Mouse (Mus musculus) embryonic facial prominence, embryonic 14.5 days (tissue): ENCODE measurements around the gene C5ar2. TPM values are rescaled to one million over a fixed set of nuclear protein-coding genes. Genes with fewer than 3 reads are reported as not detected.

ENCODE experiments used
- ATAC-seq: fragments of 200-750 bp; cut with Nextera tagmentation; 2 replicates; pipeline ENCODE4 v1.8.0; 2017; ENCODE audit warnings: low read depth, moderate number of reproducible peaks, moderate TSS enrichment
- DNase-seq: peaks from one replicate; pipeline ENCODE4 v3.0.0-alpha.2; 2015; ENCODE audit warnings: low spot score
- H3K27ac ChIP-seq: fragments of 300-500 bp; sonication (generic); replicated peaks from 2 replicates; pipeline ENCODE4 v1.5.1; 2014; ENCODE audit warnings: low read depth, mild to moderate bottlenecking, low read length, moderate library complexity
- H3K27me3 ChIP-seq: fragments of 300-500 bp; sonication (generic); replicated peaks from 2 replicates; pipeline ENCODE4 v1.6.1; 2014; ENCODE audit warnings: low read length; ENCODE audit not compliant: control insufficient read depth, insufficient read depth
- H3K36me3 ChIP-seq: fragments of 300-500 bp; sonication (generic); 2 replicates; pipeline ENCODE4 v1.6.1; 2014; ENCODE audit warnings: low read length, mixed read lengths; ENCODE audit not compliant: control insufficient read depth, insufficient read depth
- H3K4me1 ChIP-seq: fragments of 300-500 bp; sonication (generic); 2 replicates; pipeline ENCODE4 v1.6.1; 2014; ENCODE audit warnings: antibody characterized with exemption, low read length; ENCODE audit not compliant: control insufficient read depth, insufficient read depth
- H3K4me2 ChIP-seq: fragments of 300-500 bp; sonication (generic); 2 replicates; pipeline ENCODE4 v1.6.1; 2014; ENCODE audit warnings: low read depth, mild to moderate bottlenecking, low read length, moderate library complexity, mixed read lengths
- H3K4me3 ChIP-seq: fragments of 300-500 bp; sonication (generic); 2 replicates; pipeline ENCODE4 v1.5.1; 2014; ENCODE audit warnings: low read depth, mild to moderate bottlenecking, low read length
- H3K9ac ChIP-seq: fragments of 300-500 bp; sonication (generic); 2 replicates; pipeline ENCODE4 v1.6.1; 2014; ENCODE audit warnings: low read depth, mild to moderate bottlenecking, low read length, moderate library complexity, mixed read lengths
- H3K9me3 ChIP-seq: fragments of 300-500 bp; sonication (generic); 2 replicates; pipeline ENCODE4 v1.6.1; 2016; ENCODE audit warnings: low read length; ENCODE audit not compliant: control insufficient read depth
- WGBS: fragments of 180-500 bp; shearing (Covaris S2); extraction: QIAGEN DNeasy Blood & Tissue Kit; methylation state at CpG from one replicate; pipeline ENCODE4 v1.1.7; 2014; 5-methylcytosine and 5-hydroxymethylcytosine counted together
- polyA plus RNA-seq: library from polyadenylated mRNA; unstranded; fragments of >200 nt; fragmentation: Nextera tagmentation; extraction: Ambion mirVana; gene quantifications from 2 replicates; pipeline ENCODE4 v1.2.1, GENCODE M21; 2014

Gene C5ar2
- polyA plus RNA-seq, 1 experiment from 2014 or later: not detected

DNA sequence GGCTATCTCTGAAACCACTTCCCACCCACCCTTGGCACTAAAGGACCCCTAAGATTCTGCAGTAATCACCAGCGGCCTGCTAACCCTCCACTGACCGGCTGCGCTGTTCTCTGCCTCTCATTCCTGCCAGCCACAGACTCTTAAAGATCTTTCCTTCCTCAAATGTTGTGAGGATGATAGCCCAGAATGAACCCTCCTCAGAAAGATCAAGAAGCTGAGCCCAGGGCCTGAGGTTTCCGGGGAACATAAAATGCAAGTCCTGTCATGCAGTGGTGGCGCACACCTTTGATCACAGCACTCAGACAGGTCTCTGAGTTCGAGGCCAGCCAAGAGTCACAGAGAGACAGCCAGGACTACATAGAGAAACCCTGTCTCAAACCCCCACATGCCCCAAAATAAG is 1.8 kb downstream of the C5ar2 start:
- no peak overlapping the region for H3K4me2 ChIP-seq
- no peak for ATAC-seq
- no peaks in the 10 kb centered on the region for H3K36me3 ChIP-seq
- H3K9ac ChIP-seq: no peak overlapping the region
- H3K9me3 ChIP-seq: no peaks in the 10 kb centered on the region
- no peaks in the 10 kb centered on the region for H3K4me1 ChIP-seq
- no peaks in the 10 kb centered on the region for H3K27me3 ChIP-seq
- no peak overlapping the region for H3K4me3 ChIP-seq
- DNase-seq: no peak
- H3K27ac ChIP-seq: no peak overlapping the region
- WGBS: 77% methylated on average over 6 of the region's 6 CpGs

GRCm38 (mm10) chr7:16241787-16242186 is 2.2 kb downstream of the C5ar2 start:
- Histone ChIP-seq H3K9ac (no peak overlapping the region), H3K4me1 (no peaks in the 10 kb centered on the region), H3K27ac (no peak overlapping the region), H3K27me3 (no peaks in the 10 kb centered on the region), H3K4me2 (no peak overlapping the region), H3K36me3 (no peaks in the 10 kb centered on the region), H3K9me3 (no peaks in the 10 kb centered on the region), H3K4me3 (no peak overlapping the region)
- no peak for DNase-seq
- 32% methylated on average over 10 of the region's 11 CpGs for WGBS
- no peak for ATAC-seq

GRCm38 (mm10) chr7:16240978-16241303 is 3.0 kb downstream of the C5ar2 start:
- DNase-seq (no peak), ATAC-seq (no peak)
- Histone ChIP-seq H3K4me2 (no peak overlapping the region), H3K4me3 (no peak overlapping the region), H3K9me3 (no peaks in the 10 kb centered on the region), H3K9ac (no peak overlapping the region), H3K36me3 (no peaks in the 10 kb centered on the region), H3K4me1 (no peaks in the 10 kb centered on the region), H3K27me3 (no peaks in the 10 kb centered on the region), H3K27ac (no peak overlapping the region)
- 93% methylated on average over 1 of the region's 1 CpGs for whole genome bisulfite sequencing

- Histone ChIP-seq H3K4me2 (no peak overlapping the region), H3K36me3 (no peaks in the 10 kb centered on the region), H3K27ac (no peak overlapping the region), H3K27me3 (no peaks in the 10 kb centered on the region), H3K4me3 (no peak overlapping the region), H3K9me3 (no peaks in the 10 kb centered on the region), H3K9ac (no peak overlapping the region), H3K4me1 (no peaks in the 10 kb centered on the region)
- DNase-seq (no peak), ATAC-seq (no peak)
- 86% methylated on average over 4 of the region's 7 CpGs for WGBS
Measured at GRCm38 (mm10) chr7:16240281-16240977, 3.5 kb downstream of the C5ar2 start.

- H3K9me3 ChIP-seq: no peaks in the 10 kb centered on the region
- H3K4me2 ChIP-seq: no peak overlapping the region
- no peak for ATAC-seq
- no peak overlapping the region for H3K9ac ChIP-seq
- 45% methylated on average over 9 of the region's 9 CpGs for WGBS
- H3K27ac ChIP-seq: no peak overlapping the region
- H3K36me3 ChIP-seq: no peaks in the 10 kb centered on the region
- no peak overlapping the region for H3K4me3 ChIP-seq
- DNase-seq: no peak
- no peaks in the 10 kb centered on the region for H3K27me3 ChIP-seq
- H3K4me1 ChIP-seq: no peaks in the 10 kb centered on the region
Measured at GRCm38 (mm10) chr7:16239554-16239997, 4.4 kb downstream of the C5ar2 start.

- Histone ChIP-seq H3K9ac (no peak overlapping the region), H3K27me3 (no peaks in the 10 kb centered on the region), H3K4me1 (no peaks in the 10 kb centered on the region), H3K9me3 (peaks cover 7% of the 10 kb centered on the region; the same call in 1 of the 2 replicates), H3K4me3 (no peak overlapping the region), H3K36me3 (no peaks in the 10 kb centered on the region), H3K4me2 (no peak overlapping the region), H3K27ac (no peak overlapping the region)
- ATAC-seq (no peak), DNase-seq (peak; percentile 16)
- WGBS: 24% methylated on average over 5 of the region's 5 CpGs
Measured at GRCm38 (mm10) chr7:16229869-16230268, 14.1 kb downstream of the C5ar2 start.

DNA sequence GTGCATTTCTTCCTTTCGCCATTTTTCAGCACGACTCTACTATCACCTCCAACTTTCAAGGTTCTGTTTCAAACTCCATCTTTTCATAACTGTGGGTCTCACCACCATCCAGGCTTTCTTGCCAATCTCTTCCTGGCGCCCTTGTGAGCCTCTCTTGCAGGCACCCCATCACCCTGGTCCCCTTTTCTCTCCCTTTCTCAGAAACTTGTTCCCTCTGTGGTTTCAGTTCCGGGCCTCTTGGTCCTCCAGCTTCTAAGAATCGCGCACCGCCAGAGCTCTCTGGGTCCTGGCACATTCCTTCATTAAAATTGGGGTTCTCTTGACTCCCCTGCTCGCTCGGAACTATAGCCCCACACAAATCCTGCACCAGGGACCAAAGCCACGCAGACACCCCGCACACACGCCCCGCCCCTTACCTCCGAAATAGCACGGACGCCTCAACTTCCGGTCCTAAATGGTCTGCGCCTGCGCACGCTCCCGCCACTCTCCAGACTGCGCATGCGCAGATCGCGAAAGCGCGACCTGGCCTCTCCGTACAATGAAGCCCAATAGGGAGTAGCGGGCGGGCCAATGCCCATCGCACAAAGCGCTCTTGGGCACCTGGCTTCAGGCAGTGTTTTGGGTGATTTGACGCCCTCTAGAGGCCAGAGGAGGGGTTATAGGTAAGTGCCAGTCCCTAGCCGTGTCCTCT is 22.2 kb downstream of the C5ar2 start, which contains the start of gene Dhx34:
Gene Dhx34 (minus strand): TSS at position 456 of the 691 bp plus-strand sequence.
- H3K27me3 ChIP-seq: no peaks in the 10 kb centered on the region
- peak; percentile 96 for DNase-seq
- peak within 1 kb of the TSS; percentile 77 for H3K4me3 ChIP-seq
- H3K4me1 ChIP-seq: peaks cover 8% of the 10 kb centered on the region
- H3K4me2 ChIP-seq: peak within 1 kb of the TSS; percentile 69
- H3K9me3 ChIP-seq: no peaks in the 10 kb centered on the region
- WGBS: 2% methylated on average over 34 of the region's 34 CpGs
- H3K36me3 ChIP-seq: peaks cover 13% of the 10 kb centered on the region
- peak within 1 kb of the TSS; percentile 88 for H3K27ac ChIP-seq
- H3K9ac ChIP-seq: peak within 1 kb of the TSS; percentile 89
- ATAC-seq: peak; percentile 98

- ATAC-seq (no peak), DNase-seq (no peak)
- Histone ChIP-seq H3K9me3 (no peaks in the 10 kb centered on the region), H3K36me3 (peaks cover 82% of the 10 kb centered on the region), H3K27ac (no peak overlapping the region), H3K9ac (no peak overlapping the region), H3K4me2 (no peak overlapping the region), H3K27me3 (no peaks in the 10 kb centered on the region), H3K4me3 (no peak overlapping the region), H3K4me1 (no peaks in the 10 kb centered on the region)
- WGBS: 90% methylated on average over 9 of the region's 9 CpGs
Measured at GRCm38 (mm10) chr7:16213986-16214385, 30.0 kb downstream of the C5ar2 start.

DNA sequence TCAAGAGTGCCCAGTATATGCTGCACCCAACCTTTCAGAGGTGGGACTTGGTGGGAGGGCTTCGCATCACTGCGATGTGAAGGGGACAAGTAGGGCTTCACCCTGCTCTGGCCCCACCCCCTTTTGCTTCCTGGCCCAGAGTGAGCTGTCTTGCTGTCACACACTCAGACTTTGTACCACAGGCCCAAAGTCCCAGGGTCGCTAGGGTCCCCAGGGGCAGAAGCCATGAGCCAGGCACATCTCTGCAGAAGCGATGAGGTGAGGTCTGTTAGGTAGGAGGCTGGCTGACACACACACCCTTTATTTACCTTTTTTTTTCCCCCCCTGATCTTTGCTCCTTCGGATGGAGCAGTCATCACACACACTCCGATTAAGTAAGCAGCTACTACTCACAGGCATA is 30.8 kb downstream of the C5ar2 start:
- WGBS: 92% methylated on average over 6 of the region's 6 CpGs
- peaks cover 88% of the 10 kb centered on the region for H3K36me3 ChIP-seq

More for the DNA sequence above, 30.8 kb downstream of the C5ar2 start:
- ATAC-seq: no peak
- Histone ChIP-seq H3K9ac (no peak overlapping the region), H3K27me3 (no peaks in the 10 kb centered on the region), H3K9me3 (no peaks in the 10 kb centered on the region), H3K4me2 (no peak overlapping the region), H3K4me3 (no peak overlapping the region), H3K27ac (no peak overlapping the region), H3K4me1 (no peaks in the 10 kb centered on the region)
- DNase-seq: no peak
